Mouse (Mus musculus) gastrocnemius, adult 18-20 months (tissue): ENCODE measurements around the gene Psmb11. TPM values are rescaled to one million over a fixed set of nuclear protein-coding genes. Genes with fewer than 3 reads are reported as not detected.

Experiments
- microRNA-seq: library from miRNA; unstranded; fragments of <30 nt; microRNA quantifications from one replicate; pipeline ENCODE4 v1.2.0, GENCODE M21; 2021
- total RNA-seq, 2 experiments: library from RNA; stranded (reverse); gene quantifications; 2 replicates each; pipeline ENCODE4 v1.2.3; 2021

Gene Psmb11
- total RNA-seq, 2 experiments from 2014 or later: not detected

Small RNA genes lying within 50 kb of the gene (microRNA-seq; reads per million reads assigned to microRNA genes)
- gene Mir686: not detected
- gene Mir6948: not detected

Other genes with a start within 250 kb of the Psmb11 start
- gene Slc7a7, start 203.7 kb upstream of the Psmb11 start, total RNA-seq: under 1 TPM; 0.52 to 0.73 TPM
- gene Mrpl52, start 194.5 kb upstream of the Psmb11 start, total RNA-seq: 100 to 1,000 TPM in 1 of 2 experiments, 10 to 100 TPM in 1; 100.0 to 110 TPM
- 10 to 100 TPM in 1 of 2 experiments, 1 to 10 TPM in 1; 7.3 to 10.6 TPM for gene Mmp14, start 189.8 kb upstream of the Psmb11 start, total RNA-seq
- gene Lrp10, start 157.3 kb upstream of the Psmb11 start, total RNA-seq: 10 to 100 TPM; 28.5 to 31.2 TPM
- gene Rem2, start 145.3 kb upstream of the Psmb11 start, total RNA-seq: not detected
- 10 to 100 TPM; 29.6 to 32.1 TPM for gene Prmt5, start 103.9 kb upstream of the Psmb11 start, total RNA-seq
- 1 to 10 TPM; 2.5 to 3.0 TPM for gene Haus4, start 66.8 kb upstream of the Psmb11 start, total RNA-seq
- 1 to 10 TPM in 1 of 2 experiments, under 1 TPM in 1; 0.91 to 1.6 TPM for gene Ajuba, start 43.9 kb upstream of the Psmb11 start, total RNA-seq
- 1 to 10 TPM; 2.6 to 3.9 TPM for gene 4931414P19Rik, start 15.4 kb upstream of the Psmb11 start, total RNA-seq
- gene Psmb5, start 3.4 kb upstream of the Psmb11 start, total RNA-seq: 100 to 1,000 TPM; 162 to 169 TPM
- not detected for gene Gm17606, start 19.5 kb downstream of the Psmb11 start, total RNA-seq
- gene Cdh24, start 19.9 kb downstream of the Psmb11 start, total RNA-seq: under 1 TPM; 0.07 to 0.11 TPM
- gene 1700123O20Rik, start 64.8 kb downstream of the Psmb11 start, total RNA-seq: 10 to 100 TPM in 1 of 2 experiments, 1 to 10 TPM in 1; 7.8 to 10.6 TPM
- 10 to 100 TPM; 62.6 to 72.6 TPM for gene Acin1, start 65.5 kb downstream of the Psmb11 start, total RNA-seq
- not detected for gene Gm29776, start 77.4 kb downstream of the Psmb11 start, total RNA-seq
- not detected for gene Cebpe, start 90.7 kb downstream of the Psmb11 start, total RNA-seq
- gene Slc7a8, start 160.5 kb downstream of the Psmb11 start, total RNA-seq: 10 to 100 TPM; 10.7 to 24.4 TPM
- 1 to 10 TPM; 3.0 to 4.1 TPM for gene Rnf212b, start 192.7 kb downstream of the Psmb11 start, total RNA-seq
- gene Homez, start 249.5 kb downstream of the Psmb11 start, total RNA-seq: 1 to 10 TPM; 4.3 to 5.1 TPM